Mouse (Mus musculus): ENCODE results near the gene 2210010C04Rik. TPM values are rescaled to one million over a fixed set of nuclear protein-coding genes. Genes with fewer than 3 reads are reported as not detected.

The 2210010C04Rik gene
- 6.5 and 7.0 TPM in 2 replicates for polyA plus RNA-seq (2015; fragmentation: Nextera tagmentation; extraction: Ambion mirVana)

DNA sequence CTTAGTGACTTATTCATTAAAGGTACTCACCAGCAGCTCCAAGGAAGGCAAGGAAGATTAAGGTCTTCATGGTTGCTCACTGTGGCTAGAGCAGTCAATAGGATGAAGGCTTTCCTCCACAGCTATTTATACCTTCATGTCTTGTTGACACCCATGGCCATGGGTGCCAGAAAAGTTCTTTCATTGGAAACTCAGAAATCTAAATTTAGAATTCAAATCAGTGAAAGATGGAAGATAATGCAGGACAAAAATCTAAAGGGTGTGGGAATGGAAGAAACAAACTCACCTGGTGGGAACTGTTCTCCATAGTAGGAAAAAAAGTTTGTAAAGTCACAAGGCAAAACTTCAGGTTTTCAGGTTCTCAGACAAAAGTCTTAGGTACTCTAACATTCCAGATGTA lies at the start of gene 2210010C04Rik:
Gene 2210010C04Rik, minus strand, starts transcription at position 101 of the 400 bp plus-strand sequence.
- H3K4me2 ChIP-seq (ENCODE audit: low read depth, low read length), result no peak within 1 kb of the TSS
- no peak within 1 kb of the TSS for H3K4me3 ChIP-seq (replicated peaks; ENCODE audit: low read length)
- H3K36me3 ChIP-seq (ENCODE audit: control insufficient read depth, insufficient read depth, low read length), result no peaks in the 10 kb centered on the region
- ATAC-seq (ENCODE audit: insufficient read depth, low FRiP score), result no peak
- H3K27me3 ChIP-seq (ENCODE audit: control insufficient read depth, insufficient read depth, low read length), result no peaks in the 10 kb centered on the region
- H3K4me1 ChIP-seq (ENCODE audit: control insufficient read depth, insufficient read depth, low read length), result no peaks in the 10 kb centered on the region
- no peaks in the 10 kb centered on the region for H3K9me3 ChIP-seq (replicated peaks; ENCODE audit: control insufficient read depth, low read length)
- no peak within 1 kb of the TSS for H3K27ac ChIP-seq (ENCODE audit: low read length)
- H3K9ac ChIP-seq (ENCODE audit: low read length), result no peak within 1 kb of the TSS

DNA sequence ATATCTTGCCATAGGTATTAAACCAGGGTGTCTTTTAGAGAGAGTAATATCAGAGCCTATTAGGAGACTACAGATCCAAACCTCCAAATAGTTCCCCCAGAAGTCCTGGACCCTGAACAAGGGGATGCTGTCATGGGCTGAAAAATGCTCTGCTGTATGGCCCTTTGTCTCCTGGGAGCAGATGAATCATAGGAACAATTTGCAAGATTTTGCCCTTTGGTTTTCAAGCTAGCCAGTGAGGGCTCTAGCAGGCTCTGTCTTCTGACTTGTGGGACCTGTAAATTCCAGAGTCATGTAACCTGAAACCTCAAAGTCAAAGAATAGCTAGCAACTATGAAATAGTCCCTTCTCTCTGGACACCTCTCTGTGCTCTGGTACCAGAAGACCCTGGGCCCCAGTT lies 44.8 kb upstream of the 2210010C04Rik start:
- Histone ChIP-seq H3K27me3 (ENCODE audit: control insufficient read depth, insufficient read depth, low read length) (no peaks in the 10 kb centered on the region), H3K9me3 (replicated peaks; ENCODE audit: control insufficient read depth, low read length) (no peaks in the 10 kb centered on the region), H3K4me2 (ENCODE audit: low read depth, low read length) (no peak overlapping the region), H3K36me3 (ENCODE audit: control insufficient read depth, insufficient read depth, low read length) (no peaks in the 10 kb centered on the region), H3K27ac (ENCODE audit: low read length) (no peak overlapping the region), H3K4me1 (ENCODE audit: control insufficient read depth, insufficient read depth, low read length) (no peaks in the 10 kb centered on the region), H3K9ac (ENCODE audit: low read length) (no peak overlapping the region), H3K4me3 (replicated peaks; ENCODE audit: low read length) (no peak overlapping the region)
- ATAC-seq (ENCODE audit: insufficient read depth, low FRiP score), result no peak

DNA sequence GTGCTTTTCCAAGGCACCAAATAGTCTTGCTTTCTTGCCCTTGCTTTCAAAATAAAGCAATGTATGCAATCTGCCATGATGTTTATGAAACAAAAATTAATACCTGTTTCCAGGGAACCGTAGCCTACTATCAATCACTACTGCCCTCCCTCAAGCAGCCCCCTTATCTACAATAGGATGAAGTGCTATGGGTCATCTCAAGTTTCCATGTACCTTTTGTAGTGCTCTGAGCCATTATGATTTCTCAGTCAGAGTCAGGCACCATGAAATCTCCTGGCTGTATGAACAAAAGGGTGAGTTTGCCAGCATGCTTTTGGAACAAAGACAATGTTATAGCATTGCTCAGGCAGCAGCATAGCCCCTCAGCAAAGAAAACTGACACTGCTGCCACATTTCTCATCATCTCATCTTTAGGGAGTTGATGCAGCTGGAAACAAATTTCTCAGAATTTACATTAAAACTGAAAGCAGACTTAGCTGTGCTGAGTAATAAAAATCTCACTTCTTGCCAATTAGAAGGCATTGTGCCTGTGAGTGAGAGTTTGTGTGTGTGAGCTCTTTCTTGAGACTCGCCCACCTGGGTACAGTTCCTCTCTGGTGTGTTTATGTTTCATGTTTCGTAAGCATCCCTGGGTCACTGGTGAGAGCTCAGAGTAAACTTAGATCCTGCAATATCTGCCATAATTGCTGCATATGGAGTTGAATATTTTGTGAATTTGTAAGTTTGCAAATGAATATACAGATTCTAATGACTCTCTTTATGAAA lies 43.4 kb upstream of the 2210010C04Rik start:
- Histone ChIP-seq H3K27ac (ENCODE audit: low read length) (no peak overlapping the region), H3K9ac (ENCODE audit: low read length) (no peak overlapping the region), H3K4me2 (ENCODE audit: low read depth, low read length) (no peak overlapping the region), H3K4me3 (replicated peaks; ENCODE audit: low read length) (no peak overlapping the region), H3K27me3 (ENCODE audit: control insufficient read depth, insufficient read depth, low read length) (no peaks in the 10 kb centered on the region), H3K4me1 (ENCODE audit: control insufficient read depth, insufficient read depth, low read length) (no peaks in the 10 kb centered on the region), H3K36me3 (ENCODE audit: control insufficient read depth, insufficient read depth, low read length) (no peaks in the 10 kb centered on the region), H3K9me3 (replicated peaks; ENCODE audit: control insufficient read depth, low read length) (no peaks in the 10 kb centered on the region)
- 41% methylated on average over 3 of the region's 3 CpGs for WGBS
- no peak for ATAC-seq (ENCODE audit: insufficient read depth, low FRiP score)

DNA sequence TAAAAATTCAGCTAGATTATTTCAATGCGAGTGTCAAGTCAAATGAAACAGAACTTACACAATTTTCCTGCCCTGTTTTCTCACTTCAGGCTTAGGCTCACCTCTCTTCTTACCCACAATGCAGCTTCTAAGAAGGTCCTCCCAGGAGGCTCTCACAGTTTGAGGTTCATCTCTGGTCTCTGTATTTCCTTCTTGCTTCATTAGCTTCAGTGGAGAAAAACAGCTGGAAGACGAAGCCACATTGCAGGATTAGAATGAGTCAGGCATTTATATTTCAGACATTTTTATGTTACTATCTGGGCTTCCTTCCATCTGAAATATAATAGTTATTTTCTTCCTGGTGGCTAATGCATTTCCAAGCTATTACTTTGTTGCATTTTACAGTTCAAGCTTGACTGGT lies 40.4 kb upstream of the 2210010C04Rik start:
- H3K36me3 ChIP-seq (ENCODE audit: control insufficient read depth, insufficient read depth, low read length), result no peaks in the 10 kb centered on the region
- WGBS, result 59% methylated on average over 2 of the region's 2 CpGs
- H3K27me3 ChIP-seq (ENCODE audit: control insufficient read depth, insufficient read depth, low read length), result no peaks in the 10 kb centered on the region
- no peaks in the 10 kb centered on the region for H3K9me3 ChIP-seq (replicated peaks; ENCODE audit: control insufficient read depth, low read length)
- no peak overlapping the region for H3K4me2 ChIP-seq (ENCODE audit: low read depth, low read length)
- no peak for ATAC-seq (ENCODE audit: insufficient read depth, low FRiP score)
- no peaks in the 10 kb centered on the region for H3K4me1 ChIP-seq (ENCODE audit: control insufficient read depth, insufficient read depth, low read length)
- no peak overlapping the region for H3K9ac ChIP-seq (ENCODE audit: low read length)
- H3K4me3 ChIP-seq (replicated peaks; ENCODE audit: low read length), result no peak overlapping the region
- no peak overlapping the region for H3K27ac ChIP-seq (ENCODE audit: low read length)

DNA sequence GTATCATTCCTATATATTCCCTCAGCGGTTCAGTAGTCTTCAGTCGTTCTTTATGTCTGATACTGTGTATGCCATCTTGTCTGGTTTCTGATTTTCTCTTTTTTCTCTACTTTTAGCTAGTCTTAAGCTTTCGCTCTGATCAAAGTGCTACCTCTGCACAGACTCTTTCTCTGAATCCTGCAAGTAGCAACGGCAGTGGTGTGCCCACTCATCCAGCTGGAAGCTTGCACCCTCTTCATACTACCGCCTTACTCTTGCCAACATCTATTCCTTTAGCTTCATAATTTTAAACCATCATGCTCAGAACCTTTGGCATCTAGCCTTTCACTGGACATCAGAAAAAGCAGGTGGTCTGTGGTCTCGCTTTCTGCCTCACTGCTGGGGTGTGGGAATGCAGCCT lies 28.0 kb upstream of the 2210010C04Rik start:
- Histone ChIP-seq H3K27ac (ENCODE audit: low read length) (no peak overlapping the region), H3K9ac (ENCODE audit: low read length) (no peak overlapping the region), H3K4me2 (ENCODE audit: low read depth, low read length) (no peak overlapping the region), H3K36me3 (ENCODE audit: control insufficient read depth, insufficient read depth, low read length) (no peaks in the 10 kb centered on the region), H3K27me3 (ENCODE audit: control insufficient read depth, insufficient read depth, low read length) (no peaks in the 10 kb centered on the region), H3K4me1 (ENCODE audit: control insufficient read depth, insufficient read depth, low read length) (no peaks in the 10 kb centered on the region), H3K4me3 (replicated peaks; ENCODE audit: low read length) (no peak overlapping the region), H3K9me3 (replicated peaks; ENCODE audit: control insufficient read depth, low read length) (no peaks in the 10 kb centered on the region)
- no peak for ATAC-seq (ENCODE audit: insufficient read depth, low FRiP score)
- 87% methylated on average over 6 of the region's 6 CpGs for WGBS

DNA sequence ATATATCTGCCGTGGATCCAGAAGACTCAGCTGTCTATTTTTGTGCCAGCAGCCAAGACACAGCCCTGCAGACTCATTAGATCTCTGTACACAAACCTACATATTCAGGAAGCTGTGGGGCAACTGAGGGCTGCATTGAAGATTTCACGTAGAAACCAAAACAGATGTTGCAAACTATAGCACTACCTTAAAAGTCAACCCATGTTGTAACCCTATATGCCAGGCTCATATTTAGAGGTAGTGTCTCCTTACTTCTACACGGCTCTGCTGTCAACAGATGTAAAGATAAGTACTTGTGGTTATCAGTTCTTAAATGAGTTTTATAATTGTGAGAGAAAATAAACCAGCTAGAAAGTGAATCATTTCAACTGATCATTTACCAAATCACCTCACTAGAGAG lies 27.4 kb upstream of the 2210010C04Rik start:
- ATAC-seq (ENCODE audit: insufficient read depth, low FRiP score), result no peak
- H3K9me3 ChIP-seq (replicated peaks; ENCODE audit: control insufficient read depth, low read length), result no peaks in the 10 kb centered on the region
- no peaks in the 10 kb centered on the region for H3K36me3 ChIP-seq (ENCODE audit: control insufficient read depth, insufficient read depth, low read length)
- no peaks in the 10 kb centered on the region for H3K4me1 ChIP-seq (ENCODE audit: control insufficient read depth, insufficient read depth, low read length)
- no peaks in the 10 kb centered on the region for H3K27me3 ChIP-seq (ENCODE audit: control insufficient read depth, insufficient read depth, low read length)
- no peak overlapping the region for H3K4me3 ChIP-seq (replicated peaks; ENCODE audit: low read length)
- H3K9ac ChIP-seq (ENCODE audit: low read length), result no peak overlapping the region
- no peak overlapping the region for H3K27ac ChIP-seq (ENCODE audit: low read length)
- H3K4me2 ChIP-seq (ENCODE audit: low read depth, low read length), result no peak overlapping the region
- 50% methylated on average over 3 of the region's 3 CpGs for WGBS

DNA sequence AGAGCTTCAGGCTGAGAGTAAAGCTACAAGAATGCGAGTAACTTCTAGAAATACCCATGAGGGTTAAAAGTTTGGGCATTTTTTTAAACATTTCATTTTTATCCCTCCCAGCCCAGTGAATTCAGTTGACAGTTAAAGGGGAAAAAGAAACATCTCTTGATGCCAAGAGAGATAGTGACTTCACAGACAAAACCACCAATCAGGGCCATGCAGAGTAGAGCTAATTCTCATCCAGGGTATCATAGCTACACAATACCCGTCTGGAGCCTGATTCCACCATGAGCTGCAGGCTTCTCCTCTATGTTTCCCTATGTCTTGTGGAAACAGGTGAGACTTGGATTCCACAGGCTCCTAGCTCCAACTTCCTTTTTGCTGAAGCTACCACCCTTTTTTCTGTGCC lies 26.8 kb upstream of the 2210010C04Rik start:
- ATAC-seq (ENCODE audit: insufficient read depth, low FRiP score), result no peak
- Histone ChIP-seq H3K4me1 (ENCODE audit: control insufficient read depth, insufficient read depth, low read length) (no peaks in the 10 kb centered on the region), H3K9ac (ENCODE audit: low read length) (no peak overlapping the region), H3K27me3 (ENCODE audit: control insufficient read depth, insufficient read depth, low read length) (no peaks in the 10 kb centered on the region), H3K4me3 (replicated peaks; ENCODE audit: low read length) (no peak overlapping the region), H3K27ac (ENCODE audit: low read length) (no peak overlapping the region), H3K4me2 (ENCODE audit: low read depth, low read length) (no peak overlapping the region), H3K36me3 (ENCODE audit: control insufficient read depth, insufficient read depth, low read length) (no peaks in the 10 kb centered on the region), H3K9me3 (replicated peaks; ENCODE audit: control insufficient read depth, low read length) (no peaks in the 10 kb centered on the region)
- 74% methylated on average over 2 of the region's 2 CpGs for WGBS

DNA sequence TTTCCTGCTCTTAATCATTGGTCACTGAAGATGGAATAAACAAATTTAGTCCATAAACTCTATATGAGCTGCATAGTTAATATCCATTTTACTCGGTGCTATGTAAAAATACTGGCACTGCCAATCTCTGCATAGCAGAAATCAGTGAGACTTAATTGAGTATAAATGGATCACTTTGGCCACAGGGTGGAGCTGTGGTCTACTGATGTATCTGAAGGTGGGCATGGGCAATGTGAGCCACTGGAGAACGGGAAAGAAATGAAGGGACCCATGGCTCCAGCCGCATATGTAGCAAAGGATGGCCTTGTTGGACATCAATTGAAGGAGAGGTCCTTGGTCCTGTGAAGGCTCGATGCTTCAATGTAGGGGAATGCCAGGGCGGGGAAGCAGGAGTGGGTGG lies 25.8 kb upstream of the 2210010C04Rik start:
- no peak overlapping the region for H3K4me2 ChIP-seq (ENCODE audit: low read depth, low read length)

DNA sequence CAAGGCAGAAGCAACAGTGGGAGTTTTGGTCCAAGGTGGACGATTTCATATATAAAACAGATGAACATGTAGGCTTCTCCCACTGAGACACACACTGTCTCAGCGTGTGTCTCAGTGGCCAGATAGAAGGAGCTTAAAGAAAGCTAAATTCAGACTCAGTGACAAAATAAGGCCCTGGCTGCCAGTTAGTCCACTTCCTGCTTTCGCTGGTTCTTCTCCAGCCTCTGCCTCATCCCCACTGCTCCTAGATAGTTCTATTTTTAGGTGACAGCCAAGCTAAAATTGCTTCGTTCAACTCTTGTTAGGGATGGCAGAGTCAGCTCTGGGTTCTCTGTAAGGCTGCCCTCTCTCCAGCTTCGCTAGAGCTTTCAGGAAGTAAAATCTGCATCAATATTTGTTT lies 22.3 kb upstream of the 2210010C04Rik start:
- H3K4me1 ChIP-seq (ENCODE audit: control insufficient read depth, insufficient read depth, low read length), result no peaks in the 10 kb centered on the region
- H3K36me3 ChIP-seq (ENCODE audit: control insufficient read depth, insufficient read depth, low read length), result no peaks in the 10 kb centered on the region
- H3K4me2 ChIP-seq (ENCODE audit: low read depth, low read length), result no peak overlapping the region
- no peak overlapping the region for H3K4me3 ChIP-seq (replicated peaks; ENCODE audit: low read length)
- no peak overlapping the region for H3K27ac ChIP-seq (ENCODE audit: low read length)
- H3K9ac ChIP-seq (ENCODE audit: low read length), result no peak overlapping the region
- no peaks in the 10 kb centered on the region for H3K27me3 ChIP-seq (ENCODE audit: control insufficient read depth, insufficient read depth, low read length)
- ATAC-seq (ENCODE audit: insufficient read depth, low FRiP score), result no peak
- 68% methylated on average over 5 of the region's 5 CpGs for WGBS
- no peaks in the 10 kb centered on the region for H3K9me3 ChIP-seq (replicated peaks; ENCODE audit: control insufficient read depth, low read length)

More for the DNA sequence above, 25.8 kb upstream of the 2210010C04Rik start:
- H3K27ac ChIP-seq (ENCODE audit: low read length), result no peak overlapping the region
- H3K4me1 ChIP-seq (ENCODE audit: control insufficient read depth, insufficient read depth, low read length), result no peaks in the 10 kb centered on the region
- no peak overlapping the region for H3K9ac ChIP-seq (ENCODE audit: low read length)
- no peak overlapping the region for H3K4me3 ChIP-seq (replicated peaks; ENCODE audit: low read length)
- H3K27me3 ChIP-seq (ENCODE audit: control insufficient read depth, insufficient read depth, low read length), result no peaks in the 10 kb centered on the region
- no peak for ATAC-seq (ENCODE audit: insufficient read depth, low FRiP score)
- WGBS, result 66% methylated on average over 5 of the region's 5 CpGs
- no peaks in the 10 kb centered on the region for H3K36me3 ChIP-seq (ENCODE audit: control insufficient read depth, insufficient read depth, low read length)
- no peaks in the 10 kb centered on the region for H3K9me3 ChIP-seq (replicated peaks; ENCODE audit: control insufficient read depth, low read length)

Data from stomach, embryonic 16.5 days (tissue).